Mouse (Mus musculus) urinary bladder, postnatal 14 days (tissue): ENCODE data around the gene Kcnh6.
"Not testable (repeated sequence)": the region's sequence is repeated elsewhere in the genome, so short reads cannot be mapped to it uniquely, and the experiment has no call there.

Experiments
- DNase-seq: peaks from one replicate; pipeline ENCODE4 v3.0.0; 2021; ENCODE audit warnings: low spot score

Gene Kcnh6

GRCm38 (mm10) chr11:106016440-106016839 is 8.5 kb downstream of the Kcnh6 start:
- DNase-seq, result no peak

GRCm38 (mm10) chr11:106020051-106020763 is 12.3 kb downstream of the Kcnh6 start:
- no peak for DNase-seq

GRCm38 (mm10) chr11:106025774-106026173 is 17.9 kb downstream of the Kcnh6 start:
- DNase-seq, result no peak

GRCm38 (mm10) chr11:106026465-106027151 is 18.7 kb downstream of the Kcnh6 start:
- DNase-seq, result peak; percentile 53

GRCm38 (mm10) chr11:106027607-106028006 is 19.7 kb downstream of the Kcnh6 start:
- DNase-seq, result no peak

- DNase-seq, result not testable (repeated sequence)
Measured at GRCm38 (mm10) chr11:106032074-106032473, 24.1 kb downstream of the Kcnh6 start.

- DNase-seq, result no peak
Measured at GRCm38 (mm10) chr11:106033491-106033919, 25.6 kb downstream of the Kcnh6 start.

GRCm38 (mm10) chr11:106034986-106035385 is 27.1 kb downstream of the Kcnh6 start:
- DNase-seq, result no peak

GRCm38 (mm10) chr11:106036548-106037417 is 28.9 kb downstream of the Kcnh6 start, which contains the start of gene Dcaf7:
Dcaf7 (plus strand) TSS chr11:106036872.
- DNase-seq, result peak; percentile 95

- DNase-seq, result no peak
Measured at GRCm38 (mm10) chr11:106037418-106037751, 29.5 kb downstream of the Kcnh6 start.

GRCm38 (mm10) chr11:106044349-106044748 is 36.4 kb downstream of the Kcnh6 start:
- no peak for DNase-seq

GRCm38 (mm10) chr11:106045256-106045655 is 37.3 kb downstream of the Kcnh6 start:
- DNase-seq, result no peak

- DNase-seq, result no peak
Measured at GRCm38 (mm10) chr11:106045780-106046179, 37.9 kb downstream of the Kcnh6 start.

GRCm38 (mm10) chr11:106046584-106046983 is 38.7 kb downstream of the Kcnh6 start:
- no peak for DNase-seq

- DNase-seq, result no peak
Measured at GRCm38 (mm10) chr11:106053921-106054320, 46.0 kb downstream of the Kcnh6 start.

- DNase-seq, result no peak
Measured at GRCm38 (mm10) chr11:106054600-106054999, 46.7 kb downstream of the Kcnh6 start.

GRCm38 (mm10) chr11:106055341-106055740 is 47.4 kb downstream of the Kcnh6 start:
- DNase-seq, result no peak

- no peak for DNase-seq
Measured at GRCm38 (mm10) chr11:106056819-106057491, 49.0 kb downstream of the Kcnh6 start.

GRCm38 (mm10) chr11:106058020-106058419 is 50.1 kb downstream of the Kcnh6 start:
- DNase-seq, result no peak

GRCm38 (mm10) chr11:106060549-106060948 is 52.6 kb downstream of the Kcnh6 start:
- no peak for DNase-seq

- DNase-seq, result no peak
Measured at GRCm38 (mm10) chr11:106061311-106061710, 53.4 kb downstream of the Kcnh6 start.

- no peak for DNase-seq
Measured at GRCm38 (mm10) chr11:106063756-106064155, 55.8 kb downstream of the Kcnh6 start.
